Comparison of ENCODE assay signal across 10 mouse cellular contexts in genomic region chr9:65392638-65393364, GRCm38 (mm10). TPM values are rescaled to one million over a fixed set of nuclear protein-coding genes. Genes with fewer than 3 reads are reported as not detected.
A peak's percentile ranks its signal among the peaks of the same experiment; 100 is the strongest.
DNase-seq lines count a peak whose midpoint lies in the region; ATAC-seq lines count a peak whose summit lies in the region.
"Had no signal": no experiment of that assay in that cellular context is flagged by ENCODE, and none has a peak within 500 bp of the region (broad histone marks: within the 10 kb centered on the region; RNA-seq: fewer than 3 reads in every experiment).

No protein-coding gene starts in this region.

- H3K27ac ChIP-seq in neural tube, embryonic 15.5 days (replicated peaks), result no peak overlapping the region
- H3K27ac ChIP-seq in heart, embryonic 16.5 days (ENCODE audit: low read length), result peak overlapping the region; percentile 13; the same call in 1 of the 2 replicates

- no peak overlapping the region for H3K4me3 ChIP-seq in neural tube, embryonic 15.5 days (replicated peaks)
- no peak overlapping the region for H3K4me3 ChIP-seq in heart, embryonic 16.5 days (ENCODE audit: low read length)

- no peak overlapping the region for H3K9ac ChIP-seq in neural tube, embryonic 15.5 days (replicated peaks)
- no peak overlapping the region for H3K9ac ChIP-seq in heart, embryonic 16.5 days (ENCODE audit: low read length)

- H3K9me3 ChIP-seq in neural tube, embryonic 15.5 days (replicated peaks), result no peaks in the 10 kb centered on the region
- no peaks in the 10 kb centered on the region for H3K9me3 ChIP-seq in heart, embryonic 16.5 days (replicated peaks; ENCODE audit: control insufficient read depth, low read length)

- peak; percentile 72 for DNase-seq in neural tube, embryonic 10.5 days (ENCODE audit: extremely low spot score, low spot score)
- DNase-seq in ZHBTc4 (ENCODE audit: low read depth, low spot score), result peak; percentile 78
- peak; percentile 61 to 64 for DNase-seq in cerebellum, postnatal 36 days
- peak; percentile 45 to 50 for DNase-seq in layer of hippocampus, postnatal 36 days
- DNase-seq in thymus, postnatal 10 days (ENCODE audit: low spot score in 2 of 2), result peak; percentile 20 to 66

- no peak overlapping the region for H3K4me2 ChIP-seq in neural tube, embryonic 15.5 days
- no peak overlapping the region for H3K4me2 ChIP-seq in heart, embryonic 16.5 days (ENCODE audit: low read depth, low read length)

- 28% methylated on average over 6 of the region's 6 CpGs for whole genome bisulfite sequencing in neural tube, embryonic 15.5 days
- WGBS in heart, embryonic 16.5 days, result 21% methylated on average over 6 of the region's 6 CpGs

- H3K4me1 ChIP-seq in neural tube, embryonic 15.5 days, result peaks cover 10% of the 10 kb centered on the region
- H3K4me1 ChIP-seq in heart, embryonic 16.5 days (ENCODE audit: control insufficient read depth, insufficient read depth, low read length), result peaks cover 17% of the 10 kb centered on the region

- no peak for ATAC-seq in neural tube, embryonic 15.5 days (ENCODE audit: low FRiP score)
- no peak for ATAC-seq in heart, embryonic 16.5 days (replicated peaks; ENCODE audit: extremely low read depth, insufficient read depth, low FRiP score)
- peak; percentile 80 for ATAC-seq in megakaryocyte-erythroid progenitor cell, adult 5-6 weeks (replicated peaks; ENCODE audit: low FRiP score, low TSS enrichment, poor library complexity, severe bottlenecking)

- H3K27me3 ChIP-seq in neural tube, embryonic 15.5 days (replicated peaks), result peaks cover 48% of the 10 kb centered on the region
- peaks cover 23% of the 10 kb centered on the region for H3K27me3 ChIP-seq in heart, embryonic 16.5 days (ENCODE audit: control insufficient read depth, insufficient read depth, low read length)

- no peaks in the 10 kb centered on the region for H3K36me3 ChIP-seq in neural tube, embryonic 15.5 days
- H3K36me3 ChIP-seq in heart, embryonic 16.5 days (ENCODE audit: control insufficient read depth, insufficient read depth), result no peaks in the 10 kb centered on the region

RNA-seq across cellular contexts. Expression of gene Kbtbd13, which starts 1.3 kb away (rescaled TPM):
- polyA plus RNA-seq in neural tube, embryonic 15.5 days (2015; fragmentation: Nextera tagmentation; extraction: Ambion mirVana), result 0.51 TPM in 2 replicates
- polyA plus RNA-seq in heart, embryonic 16.5 days (2015; fragmentation: Nextera tagmentation; extraction: Ambion mirVana), result 1.4 and 1.8 TPM in 2 replicates
- under 1 TPM; 0.22 to 0.25 TPM for total RNA-seq in layer of hippocampus, postnatal 36 days (2021)
- not detected in 2 replicates for total RNA-seq in megakaryocyte-erythroid progenitor cell, adult 5-6 weeks (2014; fragmentation: Nextera tagmentation)
- not detected in 2 replicates for total RNA-seq in megakaryocyte-erythroid progenitor cell, adult 5-6 weeks (2017)

RNA-seq across cellular contexts. Expression of gene Rasl12, which starts 5.5 kb away (rescaled TPM):
- 5.8 and 7.4 TPM in 2 replicates for polyA plus RNA-seq in neural tube, embryonic 15.5 days (2015; fragmentation: Nextera tagmentation; extraction: Ambion mirVana)
- polyA plus RNA-seq in heart, embryonic 16.5 days (2015; fragmentation: Nextera tagmentation; extraction: Ambion mirVana), result 8.4 and 11.6 TPM in 2 replicates
- total RNA-seq in layer of hippocampus, postnatal 36 days (2021), result 1 to 10 TPM; 3.3 to 3.7 TPM
- total RNA-seq in megakaryocyte-erythroid progenitor cell, adult 5-6 weeks (2014; fragmentation: Nextera tagmentation), result not detected in 2 replicates
- total RNA-seq in megakaryocyte-erythroid progenitor cell, adult 5-6 weeks (2017), result 0.46 TPM in 1 of 2 replicates, not detected in the other

RNA-seq across cellular contexts. Expression of gene Slc51b, which starts 30.0 kb away (rescaled TPM):
- 0.27 TPM in 1 of 2 replicates, not detected in the other for polyA plus RNA-seq in neural tube, embryonic 15.5 days (2015; fragmentation: Nextera tagmentation; extraction: Ambion mirVana)
- polyA plus RNA-seq in heart, embryonic 16.5 days (2015; fragmentation: Nextera tagmentation; extraction: Ambion mirVana), result 0.70 TPM in 1 of 2 replicates, not detected in the other
- not detected for total RNA-seq in layer of hippocampus, postnatal 36 days (2021)
- total RNA-seq in megakaryocyte-erythroid progenitor cell, adult 5-6 weeks (2014; fragmentation: Nextera tagmentation), result not detected in 2 replicates
- not detected in 2 replicates for total RNA-seq in megakaryocyte-erythroid progenitor cell, adult 5-6 weeks (2017)
- polyA plus RNA-seq: gonadal fat pad, adult 2 months; stomach, embryonic 14.5 days had no signal

RNA-seq across cellular contexts. Expression of gene Ubap1l, which starts 32.0 kb away (rescaled TPM):
- polyA plus RNA-seq in neural tube, embryonic 15.5 days (2015; fragmentation: Nextera tagmentation; extraction: Ambion mirVana), result 2.3 and 3.6 TPM in 2 replicates
- polyA plus RNA-seq in heart, embryonic 16.5 days (2015; fragmentation: Nextera tagmentation; extraction: Ambion mirVana), result 0.13 and 0.42 TPM in 2 replicates
- 1 to 10 TPM; 3.5 to 4.9 TPM for total RNA-seq in layer of hippocampus, postnatal 36 days (2021)
- not detected in 2 replicates for total RNA-seq in megakaryocyte-erythroid progenitor cell, adult 5-6 weeks (2014; fragmentation: Nextera tagmentation)
- total RNA-seq in megakaryocyte-erythroid progenitor cell, adult 5-6 weeks (2017), result 0.56 TPM in 1 of 2 replicates, not detected in the other

RNA-seq across cellular contexts. Expression of gene Mtfmt, which starts 42.8 kb away (rescaled TPM):
- 22.5 and 23.0 TPM in 2 replicates for polyA plus RNA-seq in neural tube, embryonic 15.5 days (2015; fragmentation: Nextera tagmentation; extraction: Ambion mirVana)
- 13.7 and 15.0 TPM in 2 replicates for polyA plus RNA-seq in heart, embryonic 16.5 days (2015; fragmentation: Nextera tagmentation; extraction: Ambion mirVana)
- 10 to 100 TPM; 17.9 to 20.2 TPM for total RNA-seq in layer of hippocampus, postnatal 36 days (2021)
- total RNA-seq in megakaryocyte-erythroid progenitor cell, adult 5-6 weeks (2014; fragmentation: Nextera tagmentation), result 18.1 and 20.2 TPM in 2 replicates
- 14.9 and 15.4 TPM in 2 replicates for total RNA-seq in megakaryocyte-erythroid progenitor cell, adult 5-6 weeks (2017)
